Mouse (Mus musculus): ENCODE data around the gene Defb18. TPM values are rescaled to one million over a fixed set of nuclear protein-coding genes. Genes with fewer than 3 reads are reported as not detected.

Defb18 gene
- polyA plus RNA-seq, 1 experiment from 2014 or later = not detected

- no peak overlapping the region for H3K4me3 ChIP-seq (ENCODE audit: low read depth, low read length)
- no peaks in the 10 kb centered on the region for H3K9me3 ChIP-seq (ENCODE audit: low read length)
- no peak for DNase-seq (ENCODE audit: low spot score)
- no peaks in the 10 kb centered on the region for H3K36me3 ChIP-seq (ENCODE audit: insufficient read depth, low read length)
- no peak overlapping the region for H3K4me2 ChIP-seq (replicated peaks; ENCODE audit: low read depth, low read length)
- no peaks in the 10 kb centered on the region for H3K27me3 ChIP-seq (replicated peaks; ENCODE audit: insufficient read depth, low read length)
- no peaks in the 10 kb centered on the region for H3K4me1 ChIP-seq (ENCODE audit: insufficient read depth, low read depth, low read length)
- no peak for TF ChIP-seq EP300 (IDR thresholded peaks at IDR 0.05)
- no peak for TF ChIP-seq CTCF (IDR thresholded peaks at IDR 0.05)
- ATAC-seq = no peak
- no peak overlapping the region for H3K9ac ChIP-seq (replicated peaks; ENCODE audit: low read depth)
- 48% methylated on average over 4 of the region's 4 CpGs for WGBS
- no peak overlapping the region for H3K27ac ChIP-seq (ENCODE audit: low read length)
These were observed 45.5 kb downstream of the Defb18 start for GRCm38 (mm10) chr1:18191719-18192118.

- 21% methylated on average over 1 of the region's 1 CpGs for WGBS
- TF ChIP-seq CTCF (IDR thresholded peaks at IDR 0.05) (no peak), EP300 (IDR thresholded peaks at IDR 0.05) (no peak)
- no peak overlapping the region for H3K27ac ChIP-seq (ENCODE audit: low read length)
These were observed 46.2 kb downstream of the Defb18 start for GRCm38 (mm10) chr1:18190714-18191712.

More at GRCm38 (mm10) chr1:18190714-18191712, 46.2 kb downstream of the Defb18 start:
- Histone ChIP-seq H3K4me1 (ENCODE audit: insufficient read depth, low read depth, low read length) (no peaks in the 10 kb centered on the region), H3K9ac (replicated peaks; ENCODE audit: low read depth) (no peak overlapping the region), H3K36me3 (ENCODE audit: insufficient read depth, low read length) (no peaks in the 10 kb centered on the region), H3K27me3 (replicated peaks; ENCODE audit: insufficient read depth, low read length) (no peaks in the 10 kb centered on the region), H3K4me3 (ENCODE audit: low read depth, low read length) (no peak overlapping the region), H3K9me3 (ENCODE audit: low read length) (no peaks in the 10 kb centered on the region), H3K4me2 (replicated peaks; ENCODE audit: low read depth, low read length) (no peak overlapping the region)
- DNase-seq (ENCODE audit: low spot score) (no peak), ATAC-seq (no peak)

Other genes with a start within 250 kb of the Defb18 start
- not detected in 2 replicates for gene Crisp4, start 91.5 kb downstream of the Defb18 start, polyA plus RNA-seq (2015; fragmentation: Nextera tagmentation; extraction: Ambion mirVana)
- not detected in 2 replicates for gene Defb41, start 27.7 kb upstream of the Defb18 start, polyA plus RNA-seq (2015; fragmentation: Nextera tagmentation; extraction: Ambion mirVana)

Data from lung, postnatal 0 days (tissue).